Mouse (Mus musculus) CD4-positive, CD25-positive, alpha-beta regulatory T cell, adult 2 months (primary cell): ENCODE measurements around the gene Foxa1.

Experiments used
- DNase-seq: peaks from one replicate; pipeline ENCODE4 v3.0.0-alpha.2; 2012; ENCODE audit warnings: low read depth, low spot score

The Foxa1 gene

DNA sequence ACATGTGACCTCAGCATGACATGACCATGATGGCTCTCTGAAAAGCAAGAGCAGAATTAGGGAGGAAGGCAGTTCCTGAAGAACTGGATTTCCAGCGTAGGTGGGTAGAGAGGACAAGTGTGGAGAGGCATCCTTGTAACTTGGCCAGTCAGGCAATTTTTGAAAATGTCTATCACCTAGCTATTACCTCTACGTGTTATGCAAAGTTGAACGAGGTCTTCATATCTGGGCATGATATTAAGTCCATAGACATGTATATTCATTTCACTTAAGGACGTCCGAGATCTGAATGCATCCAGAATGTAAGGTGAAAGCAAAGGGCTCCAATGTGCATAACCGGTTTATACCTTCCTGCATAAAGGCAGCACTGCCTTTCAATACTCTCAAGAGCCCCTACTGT lies 5.6 kb downstream of the Foxa1 start:
- DNase-seq, result no peak

DNA sequence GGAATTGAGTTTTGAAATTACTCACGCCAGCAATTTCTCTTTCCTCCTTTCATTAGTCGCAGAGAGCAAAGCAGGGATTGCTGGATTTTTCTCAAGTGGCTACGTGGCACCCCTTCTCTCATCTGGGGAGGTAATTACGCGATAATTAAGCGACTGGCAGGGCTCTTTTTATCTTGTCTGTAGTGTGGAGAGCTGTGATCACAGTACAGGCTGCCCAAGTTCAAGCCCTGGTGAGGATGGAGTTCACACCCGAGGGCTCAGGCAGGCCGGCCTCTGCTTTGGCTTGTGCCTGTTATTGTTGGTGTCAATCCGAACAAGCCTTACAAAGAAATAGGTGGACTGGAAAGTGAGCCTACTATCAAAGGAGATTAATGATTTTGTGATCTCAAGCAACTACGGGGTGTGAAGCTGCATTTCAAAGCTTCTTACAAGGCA lies 7.1 kb downstream of the Foxa1 start:
- DNase-seq, result no peak

DNA sequence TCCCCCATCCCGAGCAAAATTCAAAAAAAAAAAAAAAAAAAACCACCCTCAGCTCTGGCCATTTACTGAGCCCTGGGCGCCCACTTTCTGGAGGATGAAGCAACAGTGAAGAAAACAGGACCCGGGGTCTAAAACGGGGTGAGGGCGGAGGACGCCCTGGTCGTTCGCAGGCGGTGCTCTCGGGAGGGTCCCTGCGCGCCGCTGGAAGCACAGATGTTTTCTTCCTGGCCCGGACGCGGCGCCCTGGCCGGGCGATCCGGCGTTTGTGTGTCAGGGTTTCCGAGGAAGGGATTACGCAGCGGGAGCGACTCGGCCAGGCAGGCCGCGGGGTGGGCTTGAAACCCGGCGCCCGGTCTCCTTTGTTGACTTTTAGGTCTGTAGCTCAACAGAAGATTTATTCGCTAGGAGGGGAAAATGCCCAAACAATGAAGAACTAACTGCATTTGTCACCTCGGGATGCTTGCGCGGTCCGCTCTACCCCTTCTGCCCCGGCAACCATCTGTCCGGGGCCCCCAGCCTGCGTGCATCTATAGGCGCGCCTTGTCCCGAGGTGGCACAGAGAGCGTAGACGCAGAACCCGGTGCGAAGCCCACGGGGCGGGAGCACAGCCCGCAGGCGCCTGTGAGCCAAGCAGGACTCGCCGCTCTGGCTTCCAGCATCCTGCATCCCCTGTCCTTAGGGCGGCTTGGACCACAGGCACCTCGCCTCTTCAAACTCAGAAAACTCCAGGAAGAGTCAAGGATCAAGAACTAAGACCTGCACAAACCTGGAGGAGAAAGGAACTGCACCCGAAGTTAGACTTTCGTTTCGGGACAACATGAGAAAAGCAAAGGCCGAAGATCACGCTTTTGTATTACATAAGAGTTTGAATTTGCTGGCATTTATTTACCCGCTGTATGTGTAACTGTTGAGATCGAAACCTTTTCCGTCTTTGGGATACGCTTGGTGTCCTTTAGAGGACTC lies 7.8 kb downstream of the Foxa1 start:
- no peak for DNase-seq

DNA sequence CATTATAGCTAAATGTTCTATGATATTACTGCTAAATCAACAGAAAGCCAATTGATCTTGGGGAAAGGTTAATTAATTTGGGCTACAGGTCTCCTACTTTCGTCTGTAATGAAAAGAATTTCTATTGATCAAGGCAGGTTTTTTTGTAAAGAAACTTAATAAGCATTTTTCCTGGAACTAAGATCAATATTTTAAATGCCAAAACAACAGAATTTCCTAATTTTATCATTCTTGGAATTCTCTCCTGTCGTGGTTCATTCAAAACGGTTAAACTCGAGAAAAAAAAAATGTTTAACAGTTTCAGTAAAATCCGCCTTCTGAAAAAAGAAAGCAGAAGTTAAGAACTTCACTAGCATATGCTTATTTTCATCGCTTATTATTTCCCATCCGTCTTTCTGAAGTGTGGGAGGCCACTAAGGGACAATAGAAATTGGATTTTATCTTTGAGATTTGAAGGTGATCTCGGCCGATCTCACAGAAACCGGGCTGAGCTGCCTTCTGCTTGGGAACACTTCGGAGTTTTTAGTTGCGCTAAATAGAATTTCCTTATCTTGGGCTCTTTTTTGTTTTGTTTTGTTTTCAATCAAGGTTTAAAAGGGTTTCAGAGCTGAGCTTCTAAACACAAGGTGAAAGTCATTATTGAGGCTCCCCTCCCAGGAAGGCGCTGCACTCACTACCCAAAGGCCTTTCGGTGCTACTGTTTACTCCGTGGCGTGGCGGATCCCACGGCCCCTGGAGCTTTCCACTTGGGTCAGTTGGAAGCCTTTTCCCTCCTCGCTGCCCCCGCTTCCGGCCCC lies 8.7 kb downstream of the Foxa1 start:
- DNase-seq, result no peak

DNA sequence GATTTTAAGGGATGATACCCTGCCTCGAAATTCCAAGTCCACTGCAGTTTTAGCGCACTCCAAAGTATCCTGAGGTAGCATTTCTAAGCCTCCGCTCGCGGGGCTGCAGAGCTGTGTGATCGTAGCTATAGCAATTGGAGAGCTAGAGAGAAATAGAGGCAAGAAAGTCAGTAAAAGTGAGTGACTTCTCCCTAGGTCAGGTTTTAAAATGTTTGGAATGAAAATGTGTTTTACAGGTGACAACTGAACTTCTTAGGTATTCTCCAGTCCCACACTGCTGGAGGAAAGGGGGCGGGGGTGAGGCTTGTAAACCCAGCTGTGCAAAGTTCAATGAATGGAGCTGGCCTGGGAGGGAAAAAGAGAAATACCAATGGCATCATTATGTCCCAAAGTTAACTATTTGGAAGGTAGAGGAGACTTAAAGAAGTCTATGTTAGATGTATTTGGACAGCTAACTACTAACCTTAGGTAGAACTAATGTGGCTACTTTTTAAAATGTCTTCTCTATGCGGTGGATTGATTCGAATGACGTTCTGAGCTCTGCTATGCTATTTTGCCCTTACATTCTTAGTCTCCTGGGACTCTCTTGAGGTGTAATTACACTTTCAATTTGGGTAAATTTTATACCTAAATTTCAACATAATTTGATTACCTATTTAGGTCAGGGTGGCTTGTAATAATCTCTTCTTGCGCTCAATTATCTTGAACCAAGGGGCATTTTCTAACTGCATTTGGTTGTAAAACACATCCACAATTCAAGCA lies 9.6 kb downstream of the Foxa1 start:
- no peak for DNase-seq

DNA sequence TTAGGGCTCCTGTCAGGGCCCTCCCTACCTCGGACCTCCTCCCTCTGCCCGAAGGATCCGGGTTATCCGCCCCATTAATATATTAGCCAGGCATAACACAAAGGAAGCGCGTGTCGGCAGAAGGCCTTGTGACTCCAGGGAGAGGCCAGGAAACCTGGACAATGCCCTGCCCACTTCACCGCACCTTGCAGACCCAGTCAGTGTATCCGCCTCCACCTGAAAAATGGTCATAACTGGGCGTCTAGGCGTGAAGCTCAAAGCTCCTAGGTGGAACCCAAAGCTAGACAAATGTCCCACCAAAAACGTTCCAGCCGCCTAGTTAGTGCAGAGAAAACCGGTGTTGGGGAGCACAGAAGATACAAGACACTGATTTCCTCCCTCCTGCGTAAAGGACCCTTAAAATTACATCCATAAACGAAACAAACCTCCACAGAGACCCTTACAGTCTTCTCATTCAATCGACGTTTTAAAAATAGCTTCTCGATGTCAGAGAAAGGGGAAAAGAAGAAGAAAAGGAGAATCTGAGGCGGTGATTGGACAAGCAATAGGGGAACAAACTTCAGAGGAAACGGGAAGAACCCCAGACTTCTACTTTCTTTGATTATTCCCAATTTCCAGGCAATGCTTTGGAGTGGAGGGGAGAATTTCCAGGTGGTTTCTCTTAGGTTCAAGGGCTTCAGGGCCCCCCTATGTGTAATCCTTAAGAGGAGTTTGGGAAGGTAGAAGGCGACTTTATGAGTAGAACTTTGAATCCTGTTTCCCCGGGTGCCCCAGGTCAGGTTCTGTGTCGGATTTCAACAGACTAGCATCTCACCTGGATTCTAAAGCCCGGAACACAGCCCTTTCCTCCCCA lies 10.4 kb downstream of the Foxa1 start:
- DNase-seq, result no peak

DNA sequence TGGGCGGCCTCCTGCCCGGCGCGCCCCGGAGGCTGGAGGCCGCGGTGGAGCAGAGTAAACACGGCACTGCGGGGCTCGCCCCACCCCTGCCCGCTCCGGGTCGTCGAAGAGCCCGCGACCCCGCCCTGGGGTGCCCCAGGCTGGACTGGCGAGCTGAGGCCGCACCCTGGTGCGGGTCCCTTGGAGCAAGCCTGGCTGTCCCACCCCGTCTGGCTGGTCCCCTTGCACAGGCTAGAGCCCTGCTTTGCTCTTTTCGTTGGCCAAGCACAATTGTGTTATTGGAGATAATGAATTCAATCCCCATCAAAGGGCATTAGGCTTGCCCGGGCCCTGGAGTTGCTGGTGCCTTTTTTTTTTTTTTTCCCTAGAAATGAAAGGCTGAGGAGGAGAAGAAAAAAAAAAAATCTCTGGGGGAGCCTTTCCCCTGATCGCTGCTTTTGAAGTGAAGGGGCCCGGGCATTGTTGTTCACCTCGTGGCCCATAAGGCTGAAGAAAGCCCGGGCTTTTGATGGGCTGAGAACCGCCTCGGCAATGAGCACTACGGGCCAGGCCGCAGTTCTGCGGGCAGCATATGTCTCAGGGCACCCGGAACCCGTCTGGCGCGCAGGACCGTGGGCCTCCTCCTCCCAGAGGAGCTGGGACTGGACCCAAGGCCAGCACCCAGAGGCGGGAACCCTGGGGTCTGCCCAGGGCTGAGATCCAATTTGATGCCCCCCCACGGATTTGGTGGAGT lies 11.7 kb downstream of the Foxa1 start:
- DNase-seq, result no peak

DNA sequence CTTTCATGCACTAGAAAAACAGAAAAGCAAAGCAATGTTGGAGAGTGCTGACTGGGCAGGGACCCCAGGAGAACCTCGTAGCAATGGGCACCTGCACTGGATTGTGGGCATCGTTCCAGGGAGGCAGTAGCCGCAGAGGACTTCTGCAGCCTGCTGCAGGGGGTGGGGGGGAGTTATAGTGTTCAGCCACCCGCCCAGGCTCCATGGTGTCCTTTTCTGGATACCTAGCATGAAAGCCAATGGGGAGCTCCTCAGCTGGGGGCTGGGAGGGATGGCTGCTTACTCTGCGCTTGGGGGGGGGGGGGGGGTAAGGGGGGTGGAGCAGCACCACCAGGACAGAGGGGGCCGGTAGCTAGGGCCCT lies 12.2 kb downstream of the Foxa1 start:
- no peak for DNase-seq

DNA sequence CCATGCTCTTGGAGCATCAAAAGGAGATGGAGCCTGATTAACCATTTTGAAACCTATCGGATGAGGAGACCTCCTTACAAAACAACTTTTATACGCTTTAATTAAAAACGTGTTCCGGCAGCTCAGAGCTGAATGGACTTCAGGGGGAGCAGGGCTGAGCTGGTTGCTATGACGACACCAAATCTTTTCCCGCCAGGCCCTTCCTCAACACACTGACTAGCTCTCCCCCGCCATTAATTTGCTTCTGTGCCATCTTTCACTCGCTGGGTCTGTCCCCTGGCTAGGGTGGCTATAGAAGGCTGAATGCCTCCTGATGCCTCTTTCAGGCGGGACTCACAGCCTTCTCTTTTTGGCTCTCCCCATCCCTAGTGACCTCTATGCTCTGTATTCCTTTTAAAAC lies 16.2 kb downstream of the Foxa1 start:
- DNase-seq, result no peak

DNA sequence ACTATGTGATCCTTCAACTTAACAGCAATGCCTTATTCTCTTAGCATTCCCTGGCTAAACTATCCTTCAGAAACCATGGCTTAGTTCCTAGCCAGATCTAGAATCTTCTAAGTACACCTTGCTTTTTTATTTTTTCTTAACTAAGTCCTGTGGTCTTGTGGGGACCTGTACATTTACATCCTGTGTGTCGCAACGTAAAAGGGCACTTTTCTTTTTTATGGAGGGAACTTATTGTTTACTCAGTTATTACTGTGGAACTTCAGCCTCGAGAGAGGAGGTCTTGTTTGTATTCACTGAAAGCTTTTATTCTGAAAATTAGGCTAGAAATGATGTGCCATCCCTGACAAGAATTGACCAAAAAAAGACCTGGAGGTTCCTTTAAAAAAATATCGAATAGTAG lies 18.4 kb downstream of the Foxa1 start:
- DNase-seq, result no peak

DNA sequence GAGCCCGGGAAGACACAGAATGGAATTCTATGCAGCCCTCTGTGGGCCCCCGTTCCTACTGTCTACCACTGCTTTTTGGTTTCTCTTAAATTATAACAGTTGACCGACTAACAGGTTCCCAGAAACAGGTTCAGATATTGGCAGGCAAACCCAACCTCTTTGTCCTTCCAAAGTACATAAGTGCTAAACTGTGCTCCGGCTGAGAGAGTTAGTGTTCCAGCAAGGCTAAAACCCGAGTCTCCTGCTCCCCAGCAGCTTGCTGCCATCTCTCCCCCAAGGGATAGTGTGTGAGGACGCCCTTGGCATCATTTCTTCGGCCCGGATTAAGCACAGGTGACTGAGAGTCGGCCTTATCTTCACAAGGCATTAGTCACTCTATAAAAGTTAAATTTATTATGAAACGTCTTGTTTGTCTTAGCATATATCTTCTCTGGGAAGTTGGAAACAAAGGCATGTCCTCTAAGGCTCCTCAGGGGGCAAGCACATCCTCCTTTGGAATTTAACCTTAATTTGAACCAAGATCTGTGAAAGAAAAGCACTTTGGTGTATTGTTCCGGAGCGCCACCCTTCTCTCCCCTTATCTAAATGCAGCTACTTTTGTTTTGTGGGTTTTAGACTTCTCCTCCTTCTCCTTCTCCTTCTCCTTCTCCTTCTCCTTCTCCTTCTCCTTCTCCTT lies 30.9 kb downstream of the Foxa1 start:
- DNase-seq, result no peak

DNA sequence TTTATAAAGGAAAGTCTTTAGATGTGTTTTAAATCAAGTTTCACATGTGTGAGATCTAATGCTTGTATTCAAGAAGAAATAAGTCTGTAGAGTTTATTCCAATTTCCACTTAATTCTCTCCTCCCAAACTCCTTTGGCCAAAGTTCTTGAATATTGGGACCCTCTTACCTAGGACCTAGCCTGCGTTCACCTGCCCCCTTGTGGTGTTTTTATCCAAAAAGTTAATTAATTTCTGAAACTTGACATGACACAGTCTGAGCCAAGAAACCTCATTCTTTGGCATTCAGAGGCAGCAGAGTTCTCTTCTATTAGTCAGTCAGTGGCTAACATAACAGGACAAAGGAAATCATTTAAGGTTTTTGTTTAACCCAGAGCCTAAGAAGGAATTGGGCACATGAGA lies 32.2 kb downstream of the Foxa1 start:
- DNase-seq, result no peak

DNA sequence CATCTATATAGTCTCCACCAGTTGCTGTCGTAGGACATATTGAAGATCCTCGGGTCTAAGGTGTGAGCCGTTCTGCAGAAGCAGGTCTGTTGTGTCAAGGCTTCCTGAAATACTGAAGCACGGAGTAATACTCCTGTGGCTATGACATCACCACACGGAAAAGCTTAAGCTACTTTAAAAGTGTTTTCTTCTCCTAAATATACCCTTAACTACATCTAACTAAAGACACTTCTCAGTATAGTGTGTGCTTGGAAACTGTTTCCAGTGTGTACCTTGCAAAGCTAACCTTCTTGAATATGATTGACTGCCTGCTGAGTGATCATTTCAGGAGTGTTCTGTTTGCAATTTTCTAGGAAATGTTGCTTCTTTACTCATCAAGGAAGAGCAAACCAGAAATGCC lies 35.2 kb downstream of the Foxa1 start:
- DNase-seq, result no peak

DNA sequence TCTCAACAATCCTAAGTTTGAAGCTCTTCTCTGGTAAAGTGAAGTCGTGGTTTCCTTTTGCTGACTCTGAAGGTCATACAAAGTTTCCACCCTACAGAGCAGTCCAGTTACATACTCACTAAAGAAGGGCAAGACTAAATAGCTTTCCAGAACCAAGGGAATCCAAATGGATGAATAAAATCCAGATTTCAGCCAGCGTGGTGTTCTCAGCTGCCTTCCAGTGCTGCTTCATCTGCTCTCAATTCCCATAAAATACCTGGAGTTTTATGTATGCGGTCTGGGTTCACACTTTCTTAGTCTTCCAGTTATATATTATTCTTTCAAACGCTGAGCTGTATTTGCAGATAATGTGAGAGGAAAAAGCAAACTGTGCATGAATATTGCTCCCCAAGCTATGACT lies 35.6 kb downstream of the Foxa1 start:
- no peak for DNase-seq

DNA sequence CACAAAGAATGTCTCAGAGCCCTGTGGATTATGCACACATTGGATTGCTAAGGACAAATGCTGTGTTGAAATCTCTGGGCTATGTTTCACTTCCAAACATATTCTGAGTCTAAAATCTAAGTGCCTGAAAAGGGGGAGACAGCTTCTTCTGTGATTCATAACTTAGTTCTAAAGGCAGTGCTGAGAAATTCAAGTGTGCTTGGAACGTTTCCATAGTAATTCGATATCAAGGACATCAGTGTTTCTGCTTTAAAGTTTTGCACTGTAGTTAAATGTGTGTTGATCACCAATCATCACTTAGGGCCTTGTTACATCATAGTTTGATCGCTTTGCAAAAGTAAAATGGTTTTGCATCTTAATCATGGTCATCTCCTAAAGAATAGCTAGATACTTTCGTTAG lies 37.0 kb downstream of the Foxa1 start:
- DNase-seq, result no peak

DNA sequence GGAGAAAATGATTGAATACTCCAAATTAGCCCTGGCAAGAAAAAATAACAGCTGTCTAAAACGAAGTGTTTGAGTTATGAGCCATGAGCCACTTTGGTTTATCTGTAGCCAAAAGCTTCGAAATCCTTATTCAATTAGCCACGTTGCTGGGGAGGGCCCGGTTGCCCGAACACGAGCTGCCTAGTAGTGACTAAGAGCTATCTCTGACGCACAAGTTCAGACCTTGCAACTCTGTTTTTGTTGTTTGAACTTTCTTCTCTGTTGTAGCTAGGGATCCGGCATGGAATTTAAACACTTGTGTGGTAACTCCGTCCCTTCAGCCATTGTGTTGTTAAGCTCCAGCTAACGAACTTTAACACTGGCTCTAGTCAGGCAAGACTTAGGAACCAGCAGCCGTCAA lies 37.8 kb downstream of the Foxa1 start:
- no peak for DNase-seq

DNA sequence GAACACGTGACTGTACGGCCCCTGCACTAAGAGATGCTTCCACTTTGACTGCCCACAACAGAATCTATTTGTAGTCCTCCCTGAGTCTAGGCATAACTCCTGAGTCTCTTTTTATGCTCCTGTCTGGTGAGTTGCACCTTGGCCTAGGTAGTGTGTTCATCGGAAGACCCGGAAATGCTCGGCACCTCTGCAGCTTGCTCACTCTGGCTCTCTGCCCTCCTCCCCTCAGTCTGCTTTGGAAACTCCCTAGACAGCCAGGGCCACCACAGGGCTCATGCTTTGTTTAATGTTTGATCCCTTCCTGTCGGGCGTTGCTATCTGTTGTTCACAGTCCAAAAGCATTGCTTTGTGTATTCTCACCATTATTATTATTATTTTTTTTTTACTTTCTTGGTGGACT lies 41.4 kb downstream of the Foxa1 start:
- DNase-seq, result no peak

DNA sequence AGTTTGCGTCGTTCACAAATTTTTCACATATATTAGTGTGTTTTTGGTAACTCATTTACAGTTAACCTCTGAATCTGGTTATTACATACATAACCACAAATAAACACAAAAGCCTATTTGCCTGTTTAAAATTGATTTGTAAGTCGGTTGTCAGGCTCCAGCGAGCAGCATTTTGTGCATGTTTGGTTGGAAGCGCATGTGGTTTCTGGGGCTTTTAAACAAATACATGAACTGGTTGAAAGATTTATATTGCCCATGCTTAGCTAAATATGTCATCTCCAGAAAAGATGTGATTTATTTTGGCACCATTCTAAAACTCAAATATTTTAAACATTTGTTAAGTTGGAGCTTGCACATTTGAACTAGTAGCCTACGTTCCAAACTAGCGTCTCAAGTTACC lies 46.5 kb downstream of the Foxa1 start:
- DNase-seq, result no peak

DNA sequence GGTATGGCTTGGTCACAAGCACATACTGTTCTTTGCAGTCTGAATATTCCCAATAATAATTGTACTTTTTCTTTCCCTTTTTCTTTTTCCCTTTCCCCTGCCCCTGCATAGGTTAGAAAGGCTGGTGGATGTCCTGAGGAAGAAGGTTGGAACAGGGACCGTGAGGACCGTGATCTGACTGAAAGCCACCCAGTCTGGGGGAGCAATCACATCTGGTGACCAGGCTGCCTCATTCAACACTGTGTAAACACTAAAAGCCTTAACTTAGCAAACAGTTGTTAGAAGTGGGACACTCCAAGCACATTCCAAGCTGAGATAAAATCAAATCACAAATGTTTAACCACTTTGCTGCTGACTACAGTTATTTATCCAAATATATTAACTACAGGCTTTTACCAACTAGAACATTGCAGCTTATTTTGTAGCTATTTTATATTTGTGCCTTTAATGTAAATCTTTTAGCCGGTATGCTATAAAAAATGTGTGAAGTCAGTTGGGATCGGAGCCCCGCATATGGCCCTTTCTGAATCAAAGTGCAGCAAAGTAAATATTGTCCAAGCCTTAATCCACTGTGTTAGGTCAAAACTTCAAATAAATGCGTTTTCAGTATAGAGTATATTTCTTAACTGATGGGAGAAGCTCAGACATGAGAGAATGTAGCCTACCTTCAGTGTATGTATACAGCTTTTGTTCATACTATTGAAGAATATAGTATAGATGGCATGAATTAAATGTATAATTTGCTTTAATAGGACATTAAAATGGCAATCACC lies 50.2 kb downstream of the Foxa1 start:
- DNase-seq, result no peak
